In genomic region chr9:121839622-121839965, GRCm38 (mm10) we compare ENCODE assay signal across 8 mouse cellular contexts. TPM values are rescaled to one million over a fixed set of nuclear protein-coding genes. Genes with fewer than 3 reads are reported as not detected.
DNase-seq lines count a peak whose midpoint lies in the region; ATAC-seq and TF ChIP-seq lines count a peak whose summit lies in the region.

No protein-coding gene starts in this region.

- H3K9me3 ChIP-seq in forebrain, embryonic 11.5 days (ENCODE audit: control insufficient read depth, low read length): no peaks in the 10 kb centered on the region
- 0 out of 2 replicates have a peak, but pooled peaks cover 6% of the 10 kb centered on the region for H3K9me3 ChIP-seq in limb, embryonic 12.5 days

- peak overlapping the region; percentile 28; the same call in 1 of the 2 replicates for H3K4me3 ChIP-seq in liver, adult 2 months (ENCODE audit: insufficient read depth, low read depth, low read length)
- peak overlapping the region; percentile 44 for H3K4me3 ChIP-seq in forebrain, embryonic 11.5 days (ENCODE audit: low read depth, low read length)
- H3K4me3 ChIP-seq in limb, embryonic 12.5 days (replicated peaks): peak overlapping the region; percentile 51
- H3K4me3 ChIP-seq in olfactory bulb, adult 2 months (ENCODE audit: insufficient read depth, low read depth, low read length): peak overlapping the region; percentile 56

- DNase-seq in liver, adult 2 months (ENCODE audit: extremely low read depth, low read depth, low spot score): no peak
- no peak for DNase-seq in liver
- DNase-seq in forebrain, embryonic 11.5 days (ENCODE audit: low spot score): no peak
- no peak for DNase-seq in adipocyte (ENCODE audit: low spot score)
- DNase-seq in cerebellum, adult 9-11 months: no peak
- no peak for DNase-seq in embryo, embryonic 10 days (ENCODE audit: low spot score)

- no peaks in the 10 kb centered on the region for H3K79me2 ChIP-seq in liver, adult 2 months (ENCODE audit: control insufficient read depth, insufficient read depth, low read length)

- H3K27me3 ChIP-seq in liver, adult 2 months (ENCODE audit: control insufficient read depth, insufficient read depth, low read length): peaks cover 2% of the 10 kb centered on the region; the same call in 1 of the 2 replicates
- H3K27me3 ChIP-seq in forebrain, embryonic 11.5 days (ENCODE audit: control insufficient read depth, insufficient read depth, low read length): no peaks in the 10 kb centered on the region
- peaks cover 4% of the 10 kb centered on the region for H3K27me3 ChIP-seq in limb, embryonic 12.5 days

- H3K36me3 ChIP-seq in liver, adult 2 months (ENCODE audit: control insufficient read depth, insufficient read depth, low read length): no peaks in the 10 kb centered on the region
- no peaks in the 10 kb centered on the region for H3K36me3 ChIP-seq in forebrain, embryonic 11.5 days (ENCODE audit: control insufficient read depth, insufficient read depth, low read length)
- peaks cover 3% of the 10 kb centered on the region; the same call in 1 of the 2 replicates for H3K36me3 ChIP-seq in limb, embryonic 12.5 days

- TF ChIP-seq POLR2A in liver, adult 2 months (IDR thresholded peaks at IDR 0.05; ENCODE audit: extremely low read depth, insufficient read depth, low read length): no peak
- TF ChIP-seq POLR2A in olfactory bulb, adult 2 months (IDR thresholded peaks at IDR 0.05; ENCODE audit: insufficient read depth, low read depth, low read length): no peak

- peak overlapping the region; percentile 83 for H3K4me2 ChIP-seq in forebrain, embryonic 11.5 days (ENCODE audit: low read depth, low read length, severe bottlenecking)
- peak overlapping the region; percentile 82 for H3K4me2 ChIP-seq in limb, embryonic 12.5 days

- no peak for TF ChIP-seq CTCF in liver, adult 2 months (IDR thresholded peaks at IDR 0.05; ENCODE audit: low read depth, low read length)
- no peak for TF ChIP-seq CTCF in olfactory bulb, adult 2 months (IDR thresholded peaks at IDR 0.05; ENCODE audit: insufficient read depth, low read depth, low read length)

- no peak overlapping the region for H3K27ac ChIP-seq in liver, adult 2 months (replicated peaks; ENCODE audit: insufficient read depth, low read depth, low read length)
- H3K27ac ChIP-seq in forebrain, embryonic 11.5 days (ENCODE audit: low read depth, low read length): no peak overlapping the region
- no peak overlapping the region for H3K27ac ChIP-seq in limb, embryonic 12.5 days
- H3K27ac ChIP-seq in olfactory bulb, adult 2 months (ENCODE audit: insufficient read depth, low read depth, low read length): no peak overlapping the region

- 58% methylated on average over 7 of the region's 7 CpGs for WGBS in liver, adult 2 months
- 38% methylated on average over 7 of the region's 7 CpGs for WGBS in forebrain, embryonic 11.5 days
- WGBS in limb, embryonic 12.5 days: 45% methylated on average over 7 of the region's 7 CpGs
- WGBS in olfactory bulb, adult 2 months: 34% methylated on average over 7 of the region's 7 CpGs

- peak; percentile 67 for ATAC-seq in forebrain, embryonic 11.5 days (replicated peaks; ENCODE audit: low FRiP score)
- peak; percentile 63; the same call in 1 of the 2 replicates for ATAC-seq in limb, embryonic 12.5 days (ENCODE audit: insufficient number of reproducible peaks, insufficient read depth, low FRiP score, low TSS enrichment, low read depth)

- no peaks in the 10 kb centered on the region for H3K4me1 ChIP-seq in liver, adult 2 months (ENCODE audit: control insufficient read depth, insufficient read depth, low read length)
- peaks cover 2% of the 10 kb centered on the region; the same call in 1 of the 2 replicates for H3K4me1 ChIP-seq in forebrain, embryonic 11.5 days (replicated peaks; ENCODE audit: control insufficient read depth, insufficient read depth, low read length)
- H3K4me1 ChIP-seq in limb, embryonic 12.5 days (replicated peaks): peaks cover 3% of the 10 kb centered on the region
- peaks cover 7% of the 10 kb centered on the region for H3K4me1 ChIP-seq in olfactory bulb, adult 2 months (ENCODE audit: control insufficient read depth, insufficient read depth, low read length)

- H3K9ac ChIP-seq in liver, adult 2 months (ENCODE audit: low read depth, low read length): no peak overlapping the region
- peak overlapping the region; percentile 58; the same call in 1 of the 2 replicates for H3K9ac ChIP-seq in forebrain, embryonic 11.5 days (ENCODE audit: low read length)
- peak overlapping the region; percentile 60 for H3K9ac ChIP-seq in limb, embryonic 12.5 days (replicated peaks)

RNA-seq across cellular contexts. Expression of gene Ccdc13, which starts 0.3 kb away (rescaled TPM):
- total RNA-seq in liver, adult 2 months (2014; rRNA removed): not detected in 2 replicates
- polyA plus RNA-seq in liver, adult 2 months (2012; rRNA removed): not detected in 2 replicates
- polyA plus RNA-seq in forebrain, embryonic 11.5 days (2014; fragmentation: Nextera tagmentation; extraction: Ambion mirVana): 2.6 and 2.7 TPM in 2 replicates
- 0.15 and 0.58 TPM in 2 replicates for polyA plus RNA-seq in limb, embryonic 12.5 days (2016; fragmentation: Nextera tagmentation; extraction: Ambion mirVana)
- not detected in 2 replicates for polyA plus RNA-seq in olfactory bulb, adult 2 months (2012; ENCODE audit: insufficient read depth, insufficient read length, low replicate concordance, missing spikeins)

RNA-seq across cellular contexts. Expression of gene Higd1a, which starts 18.6 kb away (rescaled TPM):
- 45.6 and 65.6 TPM in 2 replicates for total RNA-seq in liver, adult 2 months (2014; rRNA removed)
- 14.7 and 20.2 TPM in 2 replicates for polyA plus RNA-seq in liver, adult 2 months (2012; rRNA removed)
- 170 and 184 TPM in 2 replicates for polyA plus RNA-seq in forebrain, embryonic 11.5 days (2014; fragmentation: Nextera tagmentation; extraction: Ambion mirVana)
- 152 and 161 TPM in 2 replicates for polyA plus RNA-seq in limb, embryonic 12.5 days (2016; fragmentation: Nextera tagmentation; extraction: Ambion mirVana)
- not detected in 2 replicates for polyA plus RNA-seq in olfactory bulb, adult 2 months (2012; ENCODE audit: insufficient read depth, insufficient read length, low replicate concordance, missing spikeins)

RNA-seq across cellular contexts. Expression of gene Hhatl, which starts 47.3 kb away (rescaled TPM):
- total RNA-seq in liver, adult 2 months (2014; rRNA removed): 0.07 TPM in 1 of 2 replicates, not detected in the other
- not detected in 2 replicates for polyA plus RNA-seq in liver, adult 2 months (2012; rRNA removed)
- polyA plus RNA-seq in forebrain, embryonic 11.5 days (2014; fragmentation: Nextera tagmentation; extraction: Ambion mirVana): 0.11 TPM in 1 of 2 replicates, not detected in the other
- 0.19 and 0.22 TPM in 2 replicates for polyA plus RNA-seq in limb, embryonic 12.5 days (2016; fragmentation: Nextera tagmentation; extraction: Ambion mirVana)
- not detected in 2 replicates for polyA plus RNA-seq in olfactory bulb, adult 2 months (2012; ENCODE audit: insufficient read depth, insufficient read length, low replicate concordance, missing spikeins)

RNA-seq across cellular contexts. Expression of gene Ackr2, which starts 58.6 kb away (rescaled TPM):
- 1.6 and 2.3 TPM in 2 replicates for total RNA-seq in liver, adult 2 months (2014; rRNA removed)
- polyA plus RNA-seq in liver, adult 2 months (2012; rRNA removed): 1.4 and 2.4 TPM in 2 replicates
- 0.97 and 1.4 TPM in 2 replicates for polyA plus RNA-seq in forebrain, embryonic 11.5 days (2014; fragmentation: Nextera tagmentation; extraction: Ambion mirVana)
- 0.50 TPM in 1 of 2 replicates, not detected in the other for polyA plus RNA-seq in limb, embryonic 12.5 days (2016; fragmentation: Nextera tagmentation; extraction: Ambion mirVana)
- polyA plus RNA-seq in olfactory bulb, adult 2 months (2012; ENCODE audit: insufficient read depth, insufficient read length, low replicate concordance, missing spikeins): not detected in 2 replicates
